Mouse (Mus musculus) kidney, postnatal 0 days (tissue): Measurements from ENCODE around the gene Rnase12. TPM values are rescaled to one million over a fixed set of nuclear protein-coding genes. Genes with fewer than 3 reads are reported as not detected.
A peak's percentile ranks its signal among the peaks of the same experiment; 100 is the strongest.

Experiments used
- ATAC-seq: fragments of 200-750 bp; cut with Nextera tagmentation; replicated peaks from 2 replicates; pipeline ENCODE4 v1.8.0; 2017; ENCODE audit warnings: low read depth, moderate number of reproducible peaks, moderate TSS enrichment, moderate library complexity; ENCODE audit not compliant: low FRiP score
- DNase-seq: peaks from one replicate; pipeline ENCODE4 v3.0.0-alpha.2; 2016; ENCODE audit warnings: low spot score
- H3K27ac ChIP-seq: fragments of 300-500 bp; sonication (generic); 2 replicates; pipeline ENCODE4 v1.5.1; 2014; ENCODE audit warnings: mild to moderate bottlenecking
- H3K27me3 ChIP-seq: fragments of 300-500 bp; sonication (generic); 2 replicates; pipeline ENCODE4 v1.6.1; 2014; ENCODE audit warnings: low read length, mixed read lengths; ENCODE audit not compliant: insufficient read depth
- H3K36me3 ChIP-seq: fragments of 300-500 bp; sonication (generic); 2 replicates; pipeline ENCODE4 v1.6.1; 2014; ENCODE audit warnings: low read length, mixed read lengths; ENCODE audit not compliant: insufficient read depth
- H3K4me1 ChIP-seq: fragments of 300-500 bp; sonication (generic); replicated peaks from 2 replicates; pipeline ENCODE4 v1.6.1; 2014; ENCODE audit warnings: antibody characterized with exemption, low read length, mixed read lengths; ENCODE audit not compliant: insufficient read depth
- H3K4me2 ChIP-seq: fragments of 300-500 bp; sonication (generic); 2 replicates; pipeline ENCODE4 v1.6.1; 2014; ENCODE audit warnings: mild to moderate bottlenecking, low read length, moderate library complexity, mixed read lengths
- H3K4me3 ChIP-seq: fragments of 300-500 bp; sonication (generic); replicated peaks from 2 replicates; pipeline ENCODE4 v1.5.1; 2014; ENCODE audit warnings: low read depth, low read length
- H3K9ac ChIP-seq: fragments of 300-500 bp; sonication (generic); 2 replicates; pipeline ENCODE4 v1.6.1; 2014; ENCODE audit warnings: low read depth, low read length
- H3K9me3 ChIP-seq: fragments of 300-500 bp; sonication (generic); replicated peaks from 2 replicates; pipeline ENCODE4 v1.6.1; 2016; ENCODE audit warnings: low read length, inconsistent platforms, mixed read lengths
- CTCF ChIP-seq: IDR thresholded peaks from 2 replicates; pipeline ENCODE4 v1.5.1; 2016; ENCODE audit warnings: antibody characterized with exemption, low read depth, mild to moderate bottlenecking, moderate library complexity
- WGBS: fragments of 180-500 bp; shearing (Covaris S2); extraction: QIAGEN DNeasy Blood & Tissue Kit; methylation state at CpG from one replicate; pipeline ENCODE4 v1.1.7; 2014; 5-methylcytosine and 5-hydroxymethylcytosine counted together
- polyA plus RNA-seq: library from polyadenylated mRNA; unstranded; fragments of >200 nt; fragmentation: Nextera tagmentation; extraction: Ambion mirVana; gene quantifications from 2 replicates; pipeline ENCODE4 v1.2.1, GENCODE M21; 2015

Gene Rnase12
- polyA plus RNA-seq, 1 experiment from 2014 or later, result 11.1 TPM

DNA sequence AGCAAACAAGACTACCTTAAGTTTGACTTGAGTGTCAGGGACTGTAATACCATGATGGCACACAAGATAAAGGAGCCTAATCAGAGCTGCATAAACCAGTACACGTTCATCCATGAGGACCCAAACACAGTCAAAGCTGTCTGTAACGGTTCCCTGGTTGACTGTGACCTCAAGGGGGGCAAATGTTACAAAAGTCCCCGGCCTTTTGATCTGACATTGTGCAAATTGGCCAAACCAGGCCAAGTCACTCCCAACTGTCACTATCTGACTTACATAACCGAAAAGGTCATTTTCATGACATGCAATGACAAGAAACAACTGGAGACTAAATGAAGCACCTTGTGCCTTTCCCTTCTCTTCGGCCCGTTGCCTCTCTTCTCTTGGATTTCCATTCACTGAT lies 47.9 kb downstream of the Rnase12 start:
- Histone ChIP-seq H3K4me3 (no peak overlapping the region), H3K9ac (no peak overlapping the region), H3K4me1 (no peaks in the 10 kb centered on the region), H3K4me2 (no peak overlapping the region), H3K27me3 (no peaks in the 10 kb centered on the region), H3K36me3 (no peaks in the 10 kb centered on the region), H3K27ac (no peak overlapping the region), H3K9me3 (no peaks in the 10 kb centered on the region)
- DNase-seq (no peak), ATAC-seq (no peak)
- WGBS, result 84% methylated on average over 6 of the region's 6 CpGs
- no peak for TF ChIP-seq CTCF

DNA sequence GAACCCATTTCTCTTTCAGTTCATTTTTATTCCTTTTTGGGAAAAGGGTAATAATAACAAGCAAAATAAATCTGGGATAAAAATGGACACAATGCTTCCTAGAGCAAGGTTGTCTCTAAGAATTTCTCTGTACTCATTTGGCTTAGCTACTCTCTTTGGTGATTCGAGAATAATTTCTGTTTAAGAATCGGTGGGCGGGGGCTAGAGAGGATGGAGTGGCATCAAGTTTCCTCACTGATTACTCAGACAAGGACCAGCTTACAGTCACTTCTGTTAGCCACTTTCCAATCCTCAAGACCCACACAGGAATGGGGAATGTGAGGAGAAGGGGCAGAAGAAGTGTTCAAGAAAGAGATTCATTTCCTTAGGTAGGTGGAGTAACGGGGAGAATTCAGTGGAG lies 48.7 kb downstream of the Rnase12 start:
- no peak overlapping the region for H3K4me3 ChIP-seq
- H3K27ac ChIP-seq, result peak overlapping the region; percentile 19; the same call in 1 of the 2 replicates
- H3K4me2 ChIP-seq, result no peak overlapping the region
- 73% methylated on average over 4 of the region's 4 CpGs for WGBS
- H3K9me3 ChIP-seq, result no peaks in the 10 kb centered on the region
- DNase-seq (no peak), ATAC-seq (no peak)
- H3K27me3 ChIP-seq, result no peaks in the 10 kb centered on the region
- no peak for TF ChIP-seq CTCF
- no peak overlapping the region for H3K9ac ChIP-seq
- H3K36me3 ChIP-seq, result no peaks in the 10 kb centered on the region
- H3K4me1 ChIP-seq, result no peaks in the 10 kb centered on the region

DNA sequence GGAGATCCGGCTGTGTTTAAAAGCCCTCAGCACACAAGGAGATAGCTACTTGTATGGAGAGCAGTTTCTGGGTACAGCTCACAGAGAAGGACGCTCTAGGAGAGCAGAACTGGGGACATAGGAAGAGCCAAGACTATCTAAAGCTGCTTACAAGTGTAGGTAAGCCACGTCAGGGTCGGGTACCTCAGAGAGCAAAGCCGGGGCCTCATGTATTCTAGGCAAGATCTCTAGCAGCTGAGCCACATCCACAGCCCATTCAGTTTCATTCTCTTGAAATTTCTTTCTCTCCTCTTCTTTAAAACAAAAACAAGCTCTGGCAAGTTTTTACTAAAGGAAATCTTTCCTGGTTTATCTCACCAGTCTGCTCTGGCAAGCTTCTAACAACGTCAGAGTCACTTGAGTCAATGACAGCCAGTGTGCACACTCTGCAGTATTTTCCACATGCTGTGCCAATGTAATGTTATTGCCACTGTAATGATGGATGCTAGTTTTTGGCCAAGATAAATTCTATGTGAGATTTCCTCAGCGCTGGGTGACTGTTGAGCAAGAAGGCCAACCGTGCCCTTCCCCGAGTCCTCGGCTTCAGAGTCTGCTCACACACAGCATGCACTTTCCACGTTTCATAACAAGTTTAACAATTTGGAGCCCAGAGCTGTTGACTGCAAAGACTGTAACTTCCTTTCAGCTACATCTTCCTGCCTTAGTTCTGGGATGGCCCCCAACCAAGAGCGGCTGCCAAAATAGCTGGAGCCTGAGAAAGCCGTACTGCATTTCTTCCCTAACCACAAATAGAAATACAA lies 49.3 kb downstream of the Rnase12 start:
- Histone ChIP-seq H3K27me3 (no peaks in the 10 kb centered on the region), H3K36me3 (no peaks in the 10 kb centered on the region), H3K4me2 (no peak overlapping the region), H3K27ac (peak overlapping the region; percentile 19), H3K4me1 (no peaks in the 10 kb centered on the region), H3K9me3 (no peaks in the 10 kb centered on the region), H3K4me3 (no peak overlapping the region), H3K9ac (no peak overlapping the region)
- no peak for ATAC-seq
- 64% methylated on average over 13 of the region's 13 CpGs for WGBS
- no peak for TF ChIP-seq CTCF
- DNase-seq, result peak; percentile 61

DNA sequence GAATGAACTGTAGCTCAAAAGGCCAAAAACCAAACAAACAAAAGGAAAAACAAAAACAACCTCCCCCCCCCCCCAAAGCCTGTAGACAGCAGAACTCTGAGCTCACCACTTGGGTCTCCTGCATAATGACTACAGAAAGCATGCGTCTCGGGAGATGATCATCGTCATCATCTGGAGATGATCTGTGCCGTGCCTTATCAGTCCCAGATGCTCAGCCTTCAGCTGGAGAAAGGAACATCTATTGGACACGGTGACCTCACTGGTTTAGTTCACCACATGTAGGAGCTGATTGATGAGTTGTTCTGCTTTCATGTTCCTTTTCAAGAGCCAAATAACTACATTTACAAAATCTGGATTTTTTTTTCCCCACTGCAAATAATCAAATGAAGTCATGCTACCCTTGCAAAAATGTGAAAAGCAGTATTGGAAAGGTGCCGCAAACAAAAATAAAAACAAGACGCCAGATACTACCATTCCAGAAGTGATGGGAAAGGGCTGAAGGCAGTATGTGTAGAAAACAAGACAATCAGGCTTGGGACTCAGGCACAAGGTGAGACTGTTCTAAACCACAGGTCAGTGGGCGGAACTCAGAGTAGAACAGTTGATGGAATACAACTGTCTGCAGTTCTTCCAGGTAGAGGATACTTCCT lies 50.2 kb downstream of the Rnase12 start, which contains the start of gene Rnase10:
Gene Rnase10 (plus strand): TSS at position 600 of the 650 bp plus-strand sequence.
- 89% methylated on average over 8 of the region's 8 CpGs for WGBS
- H3K4me2 ChIP-seq, result no peak within 1 kb of the TSS
- TF ChIP-seq CTCF, result no peak
- no peaks in the 10 kb centered on the region for H3K36me3 ChIP-seq
- peak within 1 kb of the TSS; percentile 19 for H3K27ac ChIP-seq
- H3K9me3 ChIP-seq, result no peaks in the 10 kb centered on the region
- no peaks in the 10 kb centered on the region for H3K27me3 ChIP-seq
- no peaks in the 10 kb centered on the region for H3K4me1 ChIP-seq
- DNase-seq, result no peak
- H3K9ac ChIP-seq, result no peak within 1 kb of the TSS
- no peak within 1 kb of the TSS for H3K4me3 ChIP-seq
- no peak for ATAC-seq

Other genes starting within 250 kb of the Rnase12 start
- gene Ccnb1ip1, start 249.9 kb downstream of the Rnase12 start, polyA plus RNA-seq, result not detected in 2 replicates
- 49.0 and 50.3 TPM in 2 replicates for gene Parp2, start 249.8 kb downstream of the Rnase12 start, polyA plus RNA-seq
- 8.4 and 10.9 TPM in 2 replicates for gene Tep1, start 187.1 kb downstream of the Rnase12 start, polyA plus RNA-seq
- gene Klhl33, start 160.2 kb downstream of the Rnase12 start, polyA plus RNA-seq, result 0.24 and 0.37 TPM in 2 replicates
- 122 and 138 TPM in 2 replicates for gene Osgep, start 132.8 kb downstream of the Rnase12 start, polyA plus RNA-seq
- gene Apex1, start 132.7 kb downstream of the Rnase12 start, polyA plus RNA-seq, result 211 and 212 TPM in 2 replicates
- gene Pip4p1, start 126.8 kb downstream of the Rnase12 start, polyA plus RNA-seq, result 49.5 and 52.6 TPM in 2 replicates
- gene Pnp, start 126.6 kb downstream of the Rnase12 start, polyA plus RNA-seq, result 78.5 and 81.0 TPM in 2 replicates
- not detected in 2 replicates for gene Gm49342, start 113.1 kb downstream of the Rnase12 start, polyA plus RNA-seq
- 0.79 and 1.1 TPM in 2 replicates for gene Pnp2, start 101.7 kb downstream of the Rnase12 start, polyA plus RNA-seq
- gene Rnase10, start 49.9 kb downstream of the Rnase12 start, polyA plus RNA-seq, result 0.08 and 0.11 TPM in 2 replicates
- 0.11 TPM in 1 of 2 replicates, not detected in the other for gene Rnase9, start 15.8 kb downstream of the Rnase12 start, polyA plus RNA-seq
- 0.27 TPM in 1 of 2 replicates, not detected in the other for gene Rnase11, start 7.5 kb downstream of the Rnase12 start, polyA plus RNA-seq
- gene Olfr750, start 16.8 kb upstream of the Rnase12 start, polyA plus RNA-seq, result not detected in 2 replicates
- 41.4 and 48.2 TPM in 2 replicates for gene Rnase4, start 33.4 kb upstream of the Rnase12 start, polyA plus RNA-seq
- gene Ang, start 33.5 kb upstream of the Rnase12 start, polyA plus RNA-seq, result 6.7 and 7.5 TPM in 2 replicates
- gene Eddm3b, start 56.8 kb upstream of the Rnase12 start, polyA plus RNA-seq, result 2.0 and 2.8 TPM in 2 replicates
- 0.83 and 1.4 TPM in 2 replicates for gene Rnase6, start 66.2 kb upstream of the Rnase12 start, polyA plus RNA-seq
- gene Rnase1, start 89.1 kb upstream of the Rnase12 start, polyA plus RNA-seq, result 0.51 and 1.0 TPM in 2 replicates
- not detected in 2 replicates for gene Rnase2b, start 104.6 kb upstream of the Rnase12 start, polyA plus RNA-seq
- not detected in 2 replicates for gene Ang2, start 141.5 kb upstream of the Rnase12 start, polyA plus RNA-seq
- gene Ear14, start 145.7 kb upstream of the Rnase12 start, polyA plus RNA-seq, result not detected in 2 replicates
- gene Rnase2a, start 198.5 kb upstream of the Rnase12 start, polyA plus RNA-seq, result not detected in 2 replicates